Mouse (Mus musculus): ENCODE results near the gene Tmem208. TPM values are rescaled to one million over a fixed set of nuclear protein-coding genes. Genes with fewer than 3 reads are reported as not detected.

Tmem208 gene
- 25.6 TPM for total RNA-seq (2023)

GRCm38 (mm10) chr8:105326141-105326672 is at the start of gene Tmem208, which contains the start of gene Lrrc29:
Tmem208 (plus strand) TSS chr8:105326354.
Lrrc29 (minus strand) TSS chr8:105326278.

GRCm38 (mm10) chr8:105289805-105290460 is 36.2 kb upstream of the Tmem208 start, which contains the start of gene 4931428F04Rik:
4931428F04Rik (minus strand) TSS chr8:105289864.

DNA sequence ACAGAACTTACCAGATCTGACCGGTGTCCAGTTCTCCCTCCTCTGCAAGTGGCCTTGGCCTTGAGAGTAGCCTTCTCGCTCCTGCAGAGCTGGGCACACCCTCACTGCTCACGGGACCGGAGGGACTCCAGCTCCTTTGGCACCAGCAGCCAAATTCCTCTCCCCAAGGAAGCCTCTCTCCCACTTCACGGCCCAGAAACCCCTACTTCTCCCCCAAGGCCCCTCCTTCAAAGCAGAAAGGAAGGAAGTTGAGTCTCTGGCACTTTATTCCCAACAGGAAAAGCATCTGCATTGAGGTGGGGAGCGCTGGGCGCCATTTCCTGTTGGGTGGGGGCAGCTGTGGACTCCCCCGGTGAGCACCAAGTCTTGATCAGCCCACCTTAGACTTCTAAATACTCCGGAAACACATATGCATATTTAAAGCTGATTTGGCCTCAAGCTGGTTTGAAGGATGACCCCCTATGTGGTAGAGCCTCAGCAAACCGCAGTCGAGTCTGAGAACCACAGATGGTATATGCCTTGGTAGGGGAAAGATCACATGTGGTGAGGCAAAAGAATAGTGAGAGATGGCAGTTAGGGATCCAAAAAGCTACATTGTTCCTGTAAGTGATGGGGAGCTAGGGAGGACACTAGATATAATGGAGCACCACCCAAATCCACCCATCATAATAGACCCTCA is 30.1 kb upstream of the Tmem208 start, which contains the start of gene Exoc3l:
Gene Exoc3l (minus strand): TSS at position 207 of the 679 bp plus-strand sequence.

DNA sequence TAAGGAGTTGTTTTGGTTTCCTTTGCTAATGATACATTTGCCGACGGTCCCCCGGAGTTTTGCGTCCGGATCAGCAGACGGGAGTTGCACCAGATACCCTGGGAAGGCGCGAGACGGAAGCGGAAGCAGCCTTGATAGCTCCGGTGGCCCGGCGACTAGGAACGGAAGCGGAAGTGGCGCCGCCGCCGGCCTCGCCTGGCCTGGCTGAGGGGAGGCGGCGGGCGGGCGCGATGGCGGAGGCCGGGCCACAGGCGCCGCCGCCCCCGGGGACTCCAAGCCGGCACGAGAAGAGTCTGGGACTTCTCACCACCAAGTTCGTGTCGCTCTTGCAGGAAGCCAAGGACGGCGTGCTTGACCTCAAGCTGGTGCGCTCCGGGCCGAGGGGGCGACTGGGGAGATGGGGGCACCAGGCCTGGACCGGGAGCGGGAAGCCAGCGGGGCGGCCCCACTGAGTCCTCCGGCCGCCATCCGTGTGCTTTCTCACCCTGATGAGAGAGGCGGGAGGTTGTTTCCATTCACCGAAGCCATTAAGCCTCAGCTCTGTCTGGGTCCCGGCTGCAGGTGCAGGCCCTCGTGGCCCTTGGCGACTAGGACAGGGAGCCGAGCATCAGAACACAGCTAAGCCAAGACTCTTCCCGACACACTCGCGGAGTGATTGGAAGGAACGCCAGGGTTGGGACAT is 28.5 kb upstream of the Tmem208 start, which contains the start of gene E2f4:
Gene E2f4 (plus strand): TSS at position 153 of the 682 bp plus-strand sequence.

GRCm38 (mm10) chr8:105305211-105306145 is 20.7 kb upstream of the Tmem208 start, which contains the start of gene Elmo3:
Elmo3 (plus strand) TSS chr8:105305601.

DNA sequence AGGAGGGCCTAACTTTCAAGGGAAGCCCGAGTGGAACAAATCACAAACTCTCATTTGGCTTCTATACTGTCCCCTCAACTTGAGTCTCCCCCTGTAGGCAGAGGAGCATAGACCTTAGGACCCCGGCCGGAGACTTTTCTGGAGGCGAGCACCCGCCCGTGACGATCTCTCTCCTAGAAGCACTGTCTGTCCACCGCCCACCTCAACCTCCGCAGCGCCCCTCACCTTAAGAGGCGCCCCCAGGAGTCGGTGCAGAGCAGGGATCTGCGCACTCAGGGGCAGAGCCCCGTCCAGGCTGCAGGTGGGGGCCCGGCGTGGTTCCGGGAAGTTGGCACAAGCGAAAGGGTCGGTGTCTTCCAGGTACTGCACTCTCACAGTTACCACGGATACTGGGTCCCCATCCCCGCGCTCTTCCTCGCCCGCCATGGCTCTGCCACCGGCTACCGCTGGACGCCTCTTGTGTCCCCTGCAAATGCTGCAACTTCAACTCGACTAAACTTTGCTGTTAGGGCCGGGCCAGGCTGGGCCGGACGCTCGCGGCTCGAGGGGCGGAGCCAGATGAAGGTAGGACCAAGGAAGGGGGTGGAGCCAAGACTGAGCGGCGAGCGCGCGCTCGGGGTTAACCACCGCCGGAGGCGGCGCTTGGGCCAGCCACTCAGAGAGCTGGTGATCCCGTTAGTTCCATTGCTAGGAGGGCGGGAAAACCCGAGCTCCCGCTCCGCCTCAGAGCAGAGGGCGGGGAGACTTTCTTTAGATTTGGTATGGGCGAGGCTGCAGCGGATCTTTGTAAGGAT is 21.5 kb downstream of the Tmem208 start, which contains the start of gene Fhod1:
Gene Fhod1 (minus strand): TSS at position 526 of the 794 bp plus-strand sequence.

DNA sequence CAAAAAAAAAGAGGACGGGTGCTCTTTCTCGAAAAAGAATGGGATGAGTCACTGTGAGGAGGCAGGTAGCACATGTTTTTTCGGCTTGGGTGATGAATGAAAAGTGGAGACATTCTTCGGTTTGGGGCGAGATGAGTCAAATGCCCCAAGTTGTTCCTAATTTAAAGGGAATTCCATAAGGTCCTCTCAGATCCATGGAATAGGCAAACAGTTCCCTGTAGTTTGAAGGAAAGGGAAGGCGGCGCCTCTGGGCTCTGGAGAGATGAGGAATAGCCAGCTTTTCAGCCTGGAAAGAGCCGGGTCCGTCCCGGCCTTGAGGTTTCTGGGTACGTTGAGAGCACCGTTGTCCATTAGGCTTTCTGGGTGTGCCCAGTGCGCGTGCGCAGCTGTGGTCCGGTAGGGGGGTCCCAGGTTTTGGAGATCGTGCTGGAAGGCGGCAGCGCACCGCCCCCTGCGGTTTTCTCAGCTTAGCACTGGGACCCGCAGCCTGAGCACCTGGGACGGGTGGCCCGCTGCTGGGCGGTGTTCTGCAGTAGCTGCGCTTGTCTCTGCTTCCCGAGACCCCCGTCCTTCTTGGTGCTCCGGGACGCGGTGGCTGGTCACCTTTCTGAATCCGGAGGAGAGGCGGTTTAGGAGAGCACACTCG is 22.4 kb downstream of the Tmem208 start, which contains the start of gene Slc9a5:
Gene Slc9a5 (plus strand): TSS at position 394 of the 646 bp plus-strand sequence.

GRCm38 (mm10) chr8:105373032-105373431 is 46.9 kb downstream of the Tmem208 start, which contains the start of gene Plekhg4:
Plekhg4 (plus strand) TSS chr8:105373274.

Other genes with a start within 250 kb of the Tmem208 start
- not detected for gene Ces3b, start 242.6 kb upstream of the Tmem208 start, total RNA-seq (2023)
- gene Ces4a, start 194.6 kb upstream of the Tmem208 start, total RNA-seq (2023), result not detected
- gene Cbfb, start 155.7 kb upstream of the Tmem208 start, total RNA-seq (2023), result 96.8 TPM
- 23.3 TPM for gene D230025D16Rik, start 101.2 kb upstream of the Tmem208 start, total RNA-seq (2023)
- gene B3gnt9, start 71.2 kb upstream of the Tmem208 start, total RNA-seq (2023), result 2.3 TPM
- 22.7 TPM for gene Tradd, start 61.7 kb upstream of the Tmem208 start, total RNA-seq (2023)
- gene Fbxl8, start 61.7 kb upstream of the Tmem208 start, total RNA-seq (2023), result 10.0 TPM
- 0.94 TPM for gene Hsf4, start 56.6 kb upstream of the Tmem208 start, total RNA-seq (2023)
- not detected for gene Nol3, start 50.2 kb upstream of the Tmem208 start, total RNA-seq (2023)
- gene 4931428F04Rik, start 36.5 kb upstream of the Tmem208 start, total RNA-seq (2023), result 5.0 TPM
- 0.67 TPM for gene Exoc3l, start 30.3 kb upstream of the Tmem208 start, total RNA-seq (2023)
- gene E2f4, start 28.7 kb upstream of the Tmem208 start, total RNA-seq (2023), result 90.3 TPM
- 4.6 TPM for gene Elmo3, start 20.8 kb upstream of the Tmem208 start, total RNA-seq (2023)
- gene Lrrc29, start 76 bp upstream of the Tmem208 start, total RNA-seq (2023), result 5.3 TPM
- gene Fhod1, start 21.6 kb downstream of the Tmem208 start, total RNA-seq (2023), result 17.7 TPM
- 0.82 TPM for gene Slc9a5, start 22.5 kb downstream of the Tmem208 start, total RNA-seq (2023)
- not detected for gene Plekhg4, start 46.9 kb downstream of the Tmem208 start, total RNA-seq (2023)
- gene Kctd19, start 87.1 kb downstream of the Tmem208 start, total RNA-seq (2023), result not detected
- not detected for gene Lrrc36, start 87.2 kb downstream of the Tmem208 start, total RNA-seq (2023)
- 0.82 TPM for gene Tppp3, start 145.2 kb downstream of the Tmem208 start, total RNA-seq (2023)
- gene Zdhhc1, start 170.5 kb downstream of the Tmem208 start, total RNA-seq (2023), result 4.3 TPM
- not detected for gene Hsd11b2, start 192.4 kb downstream of the Tmem208 start, total RNA-seq (2023)
- 82.3 TPM for gene Atp6v0d1, start 239.7 kb downstream of the Tmem208 start, total RNA-seq (2023)